Mouse (Mus musculus) activated CD4-positive, CD25-positive, alpha-beta regulatory T cell (primary cell): Measurements from ENCODE around the gene Nipsnap1. TPM values are rescaled to one million over a fixed set of nuclear protein-coding genes. Genes with fewer than 3 reads are reported as not detected.

Experiments used
- polyA plus RNA-seq, 2 experiments: library from polyadenylated mRNA; unstranded; fragments of 100-300 nt; shearing (Covaris generic); gene quantifications; one replicate each; pipeline ENCODE4 v1.2.1; 2017

The Nipsnap1 gene
- 10 to 100 TPM; 40.2 to 45.9 TPM for polyA plus RNA-seq

DNA sequence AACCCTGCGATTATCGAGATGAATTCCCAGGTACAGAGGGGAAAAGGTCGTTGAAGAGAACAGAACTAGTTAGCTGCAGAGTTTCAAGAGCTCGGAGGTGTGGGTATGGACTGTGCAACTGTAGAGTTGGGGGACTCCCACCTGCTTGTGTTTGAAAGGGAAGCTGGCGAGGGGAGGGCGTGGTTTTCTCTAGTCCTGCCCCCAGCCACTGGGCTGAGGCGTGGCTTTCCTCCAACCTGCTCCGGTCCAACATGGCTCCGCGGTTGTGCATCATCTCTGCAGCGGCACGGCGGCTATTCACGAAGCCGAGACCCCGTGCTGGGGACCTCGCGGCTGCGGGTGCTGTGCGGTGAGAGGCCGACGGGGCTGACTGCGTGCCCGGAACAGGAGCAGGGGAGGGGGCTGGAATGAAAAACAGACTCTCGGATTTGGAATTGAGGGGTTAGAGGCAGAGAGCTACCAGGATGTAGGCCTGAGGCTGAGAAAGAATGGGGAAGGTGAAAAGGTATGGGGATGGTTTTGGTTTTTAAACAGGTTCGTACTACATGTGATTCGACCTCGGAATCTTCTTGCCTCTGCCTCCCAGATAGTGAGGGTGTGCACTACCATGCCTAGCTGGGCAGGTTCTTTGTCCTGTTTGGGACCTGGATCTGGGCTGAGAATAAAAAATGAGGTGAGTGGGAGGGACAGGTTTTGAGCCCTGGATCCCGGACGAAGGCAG is at the start of gene Nipsnap1:
Nipsnap1 (plus strand) TSS at position 197 of the 721 bp plus-strand sequence.

DNA sequence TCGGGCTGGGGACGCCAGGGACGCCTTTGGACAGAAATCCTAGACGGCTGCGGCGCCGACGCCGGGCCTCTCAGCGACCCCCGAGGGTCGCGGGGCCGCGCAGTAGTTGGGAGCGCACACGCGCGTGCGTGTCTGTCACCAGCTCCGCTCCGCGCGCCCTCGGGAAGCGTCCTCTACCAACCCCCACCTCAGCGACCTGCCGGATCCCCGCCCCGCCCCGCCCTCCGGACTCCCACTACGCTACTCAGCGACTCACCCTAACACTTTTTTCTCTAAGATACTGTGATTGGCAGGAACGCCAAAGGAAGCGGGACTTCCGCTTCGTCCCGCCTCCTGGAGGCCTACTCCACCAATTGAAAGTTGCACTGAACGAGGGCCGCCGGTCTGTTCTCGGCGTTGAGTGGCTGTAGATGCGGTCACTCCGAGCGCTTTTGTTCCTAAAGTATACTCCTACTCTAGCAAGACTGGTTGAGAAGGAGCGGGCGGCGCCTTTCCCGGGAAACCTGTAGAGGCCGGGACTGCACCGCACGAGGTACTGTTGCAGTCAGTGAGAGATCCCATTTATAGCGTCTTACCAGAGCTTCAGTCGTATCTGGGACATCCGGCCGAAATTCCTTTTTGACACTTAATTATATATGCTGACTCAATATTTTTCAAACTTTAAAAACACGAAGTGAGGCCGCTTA is 24.4 kb upstream of the Nipsnap1 start, which contains the start of gene Nf2:
Nf2 (minus strand) TSS at position 279 of the 686 bp plus-strand sequence.

DNA sequence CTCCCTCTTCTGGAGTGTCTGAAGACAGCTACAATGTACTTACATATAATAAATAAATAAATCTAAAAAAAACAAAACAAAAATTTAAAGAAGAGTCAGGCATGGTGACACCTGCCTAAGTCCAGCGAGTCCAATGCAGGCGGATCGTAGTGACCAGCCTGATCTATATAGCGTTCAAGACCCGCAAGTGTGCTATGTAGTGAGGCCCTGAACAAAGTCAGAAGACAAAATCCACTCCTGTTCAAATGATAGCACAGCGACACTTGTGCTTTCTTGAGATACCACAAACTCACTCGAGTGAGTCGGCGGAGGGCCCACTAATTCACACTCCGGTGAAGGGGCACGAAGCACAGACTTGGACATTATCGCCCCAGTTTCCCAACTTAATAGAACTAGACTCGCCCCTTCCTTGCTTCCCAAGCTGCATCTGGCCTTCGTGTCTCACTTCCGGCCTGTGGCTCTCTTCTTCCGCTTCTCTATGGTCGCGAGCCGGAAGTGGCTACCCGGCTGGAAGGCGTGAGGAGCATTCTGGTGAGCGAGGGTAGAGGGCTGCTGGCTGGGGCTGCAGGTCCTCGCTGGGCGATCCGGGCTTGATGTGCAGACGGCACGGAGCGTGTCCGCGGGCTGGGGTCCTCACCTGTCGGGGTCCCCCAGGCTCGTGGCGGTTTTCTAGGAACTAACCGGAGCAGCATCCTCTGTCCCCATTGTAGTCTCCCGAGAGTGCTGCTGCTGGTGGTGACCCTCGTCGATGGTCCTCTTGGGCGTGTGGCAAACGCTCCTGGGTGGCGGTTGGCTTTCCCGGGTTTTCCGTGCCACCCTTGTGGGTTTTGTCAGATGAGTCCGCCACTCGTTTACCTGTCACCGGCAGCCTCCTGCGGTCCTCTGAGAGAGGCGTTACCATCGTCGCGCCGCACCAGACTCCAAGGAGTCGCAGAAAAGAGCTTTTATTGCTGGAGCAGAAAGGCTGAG is 21.4 kb downstream of the Nipsnap1 start, which contains the start of gene Thoc5:
Thoc5 (plus strand) TSS at position 473 of the 969 bp plus-strand sequence.

Other genes starting within 250 kb of the Nipsnap1 start
- 10 to 100 TPM; 35.2 to 40.9 TPM for gene Ascc2, start 236.2 kb upstream of the Nipsnap1 start, polyA plus RNA-seq
- 100 to 1,000 TPM; 409 to 519 TPM for gene Uqcr10, start 169.6 kb upstream of the Nipsnap1 start, polyA plus RNA-seq
- gene Zmat5, start 169.3 kb upstream of the Nipsnap1 start, polyA plus RNA-seq = 100 to 1,000 TPM; 103 to 110 TPM
- gene Cabp7, start 127.2 kb upstream of the Nipsnap1 start, polyA plus RNA-seq = under 1 TPM; 0.14 to 0.17 TPM
- gene Nf2, start 24.4 kb upstream of the Nipsnap1 start, polyA plus RNA-seq = 10 to 100 TPM; 28.1 to 32.4 TPM
- gene Thoc5, start 21.4 kb downstream of the Nipsnap1 start, polyA plus RNA-seq = 10 to 100 TPM; 45.3 to 47.2 TPM
- gene Nefh, start 74.1 kb downstream of the Nipsnap1 start, polyA plus RNA-seq = 1 to 10 TPM; 7.2 to 9.0 TPM
- gene Ap1b1, start 112.9 kb downstream of the Nipsnap1 start, polyA plus RNA-seq = 100 to 1,000 TPM in 1 of 2 experiments, 10 to 100 TPM in 1; 99.1 to 105 TPM
- gene Rasl10a, start 184.2 kb downstream of the Nipsnap1 start, polyA plus RNA-seq = 1 to 10 TPM in 1 of 2 experiments, not detected in 1; 1.1 TPM
- gene Gas2l1, start 191.4 kb downstream of the Nipsnap1 start, polyA plus RNA-seq = 1 to 10 TPM; 5.8 to 8.8 TPM
- gene Rhbdd3, start 225.0 kb downstream of the Nipsnap1 start, polyA plus RNA-seq = 1 to 10 TPM; 6.9 to 8.9 TPM
- 100 to 1,000 TPM; 516 to 662 TPM for gene Ewsr1, start 225.3 kb downstream of the Nipsnap1 start, polyA plus RNA-seq